Mouse (Mus musculus) B cell, adult 2 months (primary cell): ENCODE results near the gene Zfp318.

Source experiments
- DNase-seq, 2 experiments: peaks; one replicate each; pipeline ENCODE4 v3.0.0; 2022

Gene Zfp318

GRCm38 (mm10) chr17:46452683-46453082 is 69.2 kb downstream of the Zfp318 start:
- DNase-seq = no peak

GRCm38 (mm10) chr17:46453302-46453948 is 69.9 kb downstream of the Zfp318 start:
- DNase-seq = no peak

GRCm38 (mm10) chr17:46453970-46454411 is 70.5 kb downstream of the Zfp318 start:
- DNase-seq = no peak

GRCm38 (mm10) chr17:46454539-46454938 is 71.0 kb downstream of the Zfp318 start:
- no peak for DNase-seq

GRCm38 (mm10) chr17:46455110-46455691 is 71.7 kb downstream of the Zfp318 start:
- DNase-seq = peak; percentile 21 to 27

- DNase-seq = peak; percentile 69 to 71
Observed at GRCm38 (mm10) chr17:46457791-46458190, 74.3 kb downstream of the Zfp318 start.

GRCm38 (mm10) chr17:46458439-46458838 is 74.9 kb downstream of the Zfp318 start:
- DNase-seq = no peak

- DNase-seq = no peak
Observed at GRCm38 (mm10) chr17:46460673-46461072, 77.1 kb downstream of the Zfp318 start.

- no peak for DNase-seq
Observed at GRCm38 (mm10) chr17:46461347-46461746, 77.8 kb downstream of the Zfp318 start.

- DNase-seq = no peak
Observed at GRCm38 (mm10) chr17:46462226-46462625, 78.7 kb downstream of the Zfp318 start.

- DNase-seq = no peak
Observed at GRCm38 (mm10) chr17:46467830-46468229, 84.3 kb downstream of the Zfp318 start.
